Mouse (Mus musculus) stomach, embryonic 16.5 days (tissue): ENCODE results near the gene Tnxb. TPM values are rescaled to one million over a fixed set of nuclear protein-coding genes. Genes with fewer than 3 reads are reported as not detected.

Source experiments
- ATAC-seq: fragments of 200-750 bp; cut with Nextera tagmentation; 2 replicates; pipeline ENCODE4 v1.8.0; 2017; ENCODE audit warnings: moderate number of reproducible peaks, moderate TSS enrichment; ENCODE audit not compliant: insufficient read depth, low FRiP score
- H3K27ac ChIP-seq: fragments of 300-500 bp; sonication (generic); 2 replicates; pipeline ENCODE4 v1.5.1; 2014; ENCODE audit warnings: low read length
- H3K27me3 ChIP-seq: fragments of 300-500 bp; sonication (generic); 2 replicates; pipeline ENCODE4 v1.6.1; 2014; ENCODE audit warnings: low read length, control low read depth, mixed read lengths; ENCODE audit not compliant: control insufficient read depth, insufficient read depth
- H3K36me3 ChIP-seq: fragments of 300-500 bp; sonication (generic); 2 replicates; pipeline ENCODE4 v1.6.1; 2014; ENCODE audit warnings: low read length; ENCODE audit not compliant: control insufficient read depth, insufficient read depth
- H3K4me1 ChIP-seq: fragments of 300-500 bp; sonication (generic); 2 replicates; pipeline ENCODE4 v1.6.1; 2014; ENCODE audit warnings: low read length, control low read depth, mixed read lengths; ENCODE audit not compliant: control insufficient read depth, insufficient read depth
- H3K4me2 ChIP-seq: fragments of 300-500 bp; sonication (generic); 2 replicates; pipeline ENCODE4 v1.6.1; 2014; ENCODE audit warnings: low read depth, low read length, mixed read lengths
- H3K4me3 ChIP-seq: fragments of 300-500 bp; sonication (generic); replicated peaks from 2 replicates; pipeline ENCODE4 v1.5.1; 2014; ENCODE audit warnings: mild to moderate bottlenecking, low read length
- H3K9ac ChIP-seq: fragments of 300-500 bp; sonication (generic); 2 replicates; pipeline ENCODE4 v1.6.1; 2014; ENCODE audit warnings: low read length
- H3K9me3 ChIP-seq: fragments of 300-500 bp; sonication (generic); replicated peaks from 2 replicates; pipeline ENCODE4 v1.6.1; 2016; ENCODE audit warnings: low read length, control low read depth; ENCODE audit not compliant: control insufficient read depth
- WGBS: fragments of 180-500 bp; shearing (Covaris S2); extraction: QIAGEN DNeasy Blood & Tissue Kit; methylation state at CpG from one replicate; pipeline ENCODE4 v1.1.7; 2014; 5-methylcytosine and 5-hydroxymethylcytosine counted together
- polyA plus RNA-seq: library from polyadenylated mRNA; unstranded; fragments of >200 nt; fragmentation: Nextera tagmentation; extraction: Ambion mirVana; gene quantifications from 2 replicates; pipeline ENCODE4 v1.2.1, GENCODE M21; 2015

The Tnxb gene
- polyA plus RNA-seq, 1 experiment from 2014 or later: 1.8 TPM

DNA sequence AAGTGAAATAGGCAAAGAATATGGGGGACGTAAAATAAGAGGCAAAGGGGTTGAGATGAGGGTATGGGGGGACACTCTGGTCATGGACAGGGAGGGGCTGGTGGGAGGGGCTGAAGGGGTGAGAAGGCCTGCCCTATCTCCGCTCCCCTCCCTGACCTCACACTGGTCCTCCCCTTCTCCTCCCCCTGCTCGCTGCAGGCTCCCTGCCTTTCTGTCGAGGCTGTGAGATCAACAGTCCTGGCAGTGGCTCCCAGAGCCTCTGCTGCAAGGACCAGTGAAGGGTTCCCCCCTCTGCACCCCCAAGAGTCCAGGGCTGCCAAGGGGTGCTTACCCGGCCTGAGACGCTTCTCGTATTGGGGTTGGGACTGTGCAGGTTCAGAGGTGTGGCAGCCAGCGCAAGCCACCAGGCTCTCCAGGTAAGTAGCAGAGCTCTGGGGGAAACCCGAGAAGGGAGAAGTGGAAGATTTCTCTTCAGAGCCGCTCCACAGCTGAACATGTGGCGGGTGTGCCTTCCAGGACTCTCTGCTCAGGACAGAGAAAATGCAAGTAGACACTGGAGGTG is 10.0 kb upstream of the Tnxb start:
- Histone ChIP-seq H3K27ac (peak overlapping the region; percentile 66), H3K36me3 (no peaks in the 10 kb centered on the region), H3K4me1 (peaks cover 37% of the 10 kb centered on the region), H3K9me3 (no peaks in the 10 kb centered on the region), H3K4me3 (peak overlapping the region; percentile 27), H3K9ac (peak overlapping the region; percentile 59), H3K27me3 (no peaks in the 10 kb centered on the region), H3K4me2 (peak overlapping the region; percentile 48)
- WGBS: 24% methylated on average over 11 of the region's 11 CpGs
- ATAC-seq: no peak

DNA sequence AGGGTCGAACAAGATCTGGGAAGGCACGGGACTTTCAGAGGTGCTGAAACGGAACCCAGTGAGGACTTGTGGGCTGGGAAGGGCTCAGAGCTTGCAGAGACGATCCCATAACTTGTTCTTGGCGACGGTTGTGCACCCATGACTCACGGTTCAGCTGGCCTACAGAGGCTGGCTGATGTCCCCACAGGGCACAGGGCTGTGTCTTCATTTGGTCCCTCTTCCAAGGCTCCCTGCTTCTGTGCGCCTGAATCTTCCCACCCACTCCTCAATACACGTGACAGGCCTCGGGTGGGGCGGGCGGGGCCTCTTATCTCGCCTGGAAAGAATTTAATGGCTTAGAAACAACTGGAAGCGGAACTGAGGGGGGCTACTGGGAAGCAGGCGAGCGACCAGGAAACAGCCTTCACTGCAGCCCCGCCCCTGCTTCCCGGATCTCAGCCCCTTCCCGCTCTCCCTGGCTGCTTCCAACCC is 9.2 kb upstream of the Tnxb start:
- Histone ChIP-seq H3K9me3 (no peaks in the 10 kb centered on the region), H3K4me1 (peaks cover 30% of the 10 kb centered on the region), H3K4me2 (peak overlapping the region; percentile 48), H3K36me3 (no peaks in the 10 kb centered on the region), H3K4me3 (peak overlapping the region; percentile 27), H3K27me3 (no peaks in the 10 kb centered on the region), H3K9ac (peak overlapping the region; percentile 59), H3K27ac (peak overlapping the region; percentile 66)
- 2% methylated on average over 19 of the region's 19 CpGs for WGBS
- ATAC-seq: peak; percentile 38; the same call in 1 of the 2 replicates

DNA sequence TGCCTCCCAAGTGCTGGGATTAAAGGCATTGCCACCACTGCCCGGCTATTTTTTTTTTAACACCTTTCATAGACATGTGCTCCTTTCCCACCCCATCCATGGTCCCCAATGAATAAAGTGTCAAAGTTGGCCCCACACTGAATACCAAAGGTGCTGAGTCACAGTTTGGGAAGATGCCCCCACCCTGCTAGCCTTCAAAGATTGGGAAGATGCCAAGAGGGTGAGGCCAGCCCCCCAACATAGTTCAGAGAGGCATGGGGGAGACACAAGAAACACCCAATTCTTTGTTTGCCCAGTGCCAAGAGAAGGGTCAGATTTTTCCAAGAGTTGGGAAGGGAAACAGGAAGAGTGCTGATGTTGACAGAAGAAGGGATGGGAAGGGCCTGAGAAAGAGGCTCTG is 7.9 kb upstream of the Tnxb start:
- no peak overlapping the region for H3K4me2 ChIP-seq
- 86% methylated on average over 1 of the region's 1 CpGs for WGBS
- no peak for ATAC-seq
- no peak overlapping the region for H3K9ac ChIP-seq
- H3K9me3 ChIP-seq: no peaks in the 10 kb centered on the region
- peaks cover 21% of the 10 kb centered on the region for H3K4me1 ChIP-seq
- no peak overlapping the region for H3K4me3 ChIP-seq
- H3K27ac ChIP-seq: no peak overlapping the region
- no peaks in the 10 kb centered on the region for H3K27me3 ChIP-seq
- H3K36me3 ChIP-seq: no peaks in the 10 kb centered on the region

DNA sequence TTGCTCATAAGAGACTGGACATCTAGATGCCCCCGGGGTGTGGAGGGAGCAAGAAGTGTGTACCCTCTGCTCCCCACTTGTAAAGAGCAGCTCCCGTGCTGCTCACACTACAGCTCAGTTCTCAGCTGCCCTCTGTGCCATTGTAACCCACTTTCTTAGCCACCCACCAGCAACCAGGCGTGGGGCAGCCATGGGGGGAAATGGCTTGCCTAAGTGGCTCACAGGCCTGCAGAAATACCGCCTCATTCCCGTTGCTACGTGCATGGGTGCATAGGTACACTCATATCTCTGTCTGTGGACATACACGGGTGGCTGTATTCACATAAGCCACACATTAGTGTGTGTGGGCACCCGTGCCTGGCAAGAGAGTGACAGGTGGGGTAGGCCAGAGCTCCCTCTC is 7.4 kb upstream of the Tnxb start:
- Histone ChIP-seq H3K4me1 (peaks cover 21% of the 10 kb centered on the region), H3K9ac (no peak overlapping the region), H3K27ac (no peak overlapping the region), H3K4me3 (no peak overlapping the region), H3K9me3 (no peaks in the 10 kb centered on the region), H3K36me3 (no peaks in the 10 kb centered on the region), H3K4me2 (no peak overlapping the region), H3K27me3 (no peaks in the 10 kb centered on the region)
- WGBS: 87% methylated on average over 8 of the region's 8 CpGs
- no peak for ATAC-seq

DNA sequence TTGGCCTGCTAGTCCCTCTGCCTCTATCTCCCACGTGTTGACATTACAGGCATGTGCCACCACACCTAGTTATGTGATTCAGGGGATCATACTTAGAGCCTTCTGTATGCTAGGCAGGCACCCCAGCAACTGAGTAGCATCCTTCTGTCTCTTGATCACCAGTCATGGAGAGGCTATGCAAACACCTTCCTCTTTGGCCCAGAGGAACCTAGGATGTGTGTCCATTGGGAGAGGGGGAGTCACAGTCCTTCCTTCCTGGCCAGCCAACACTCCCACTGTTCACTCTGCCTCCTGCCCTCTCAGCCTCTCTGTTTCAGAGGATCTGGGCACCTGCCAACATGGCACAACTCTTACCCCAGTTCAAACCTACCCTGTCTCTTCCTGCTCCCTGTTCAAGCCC is 6.8 kb upstream of the Tnxb start:
- H3K9ac ChIP-seq: no peak overlapping the region
- 50% methylated on average over 1 of the region's 1 CpGs for WGBS
- no peaks in the 10 kb centered on the region for H3K27me3 ChIP-seq
- no peak overlapping the region for H3K4me2 ChIP-seq
- H3K36me3 ChIP-seq: no peaks in the 10 kb centered on the region
- H3K4me1 ChIP-seq: peaks cover 21% of the 10 kb centered on the region
- no peaks in the 10 kb centered on the region for H3K9me3 ChIP-seq
- H3K4me3 ChIP-seq: no peak overlapping the region
- H3K27ac ChIP-seq: no peak overlapping the region
- ATAC-seq: no peak

DNA sequence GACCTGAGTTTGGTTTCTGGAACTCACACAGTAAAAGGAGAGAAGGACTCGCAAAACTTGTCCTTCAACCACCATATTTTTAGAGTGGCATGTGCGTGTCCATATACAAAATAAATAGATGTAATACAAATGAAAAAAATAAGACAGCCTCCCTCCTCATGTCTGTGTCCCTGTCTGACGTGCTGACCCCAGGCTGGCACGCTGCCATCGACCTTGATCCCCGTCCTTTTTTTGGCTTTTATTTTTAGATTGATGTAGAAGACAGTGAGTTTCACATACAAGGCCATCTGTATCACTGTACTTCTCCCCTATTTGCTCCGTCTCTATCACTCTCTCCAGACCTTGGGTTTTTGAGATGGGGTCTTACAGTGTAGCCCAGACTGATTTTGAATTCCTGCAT is 5.9 kb upstream of the Tnxb start:
- 66% methylated on average over 7 of the region's 7 CpGs for WGBS
- H3K27ac ChIP-seq: no peak overlapping the region
- no peak for ATAC-seq
- no peaks in the 10 kb centered on the region for H3K27me3 ChIP-seq
- no peak overlapping the region for H3K9ac ChIP-seq
- H3K4me3 ChIP-seq: no peak overlapping the region
- H3K36me3 ChIP-seq: no peaks in the 10 kb centered on the region
- no peak overlapping the region for H3K4me2 ChIP-seq
- H3K9me3 ChIP-seq: no peaks in the 10 kb centered on the region
- H3K4me1 ChIP-seq: peaks cover 21% of the 10 kb centered on the region

DNA sequence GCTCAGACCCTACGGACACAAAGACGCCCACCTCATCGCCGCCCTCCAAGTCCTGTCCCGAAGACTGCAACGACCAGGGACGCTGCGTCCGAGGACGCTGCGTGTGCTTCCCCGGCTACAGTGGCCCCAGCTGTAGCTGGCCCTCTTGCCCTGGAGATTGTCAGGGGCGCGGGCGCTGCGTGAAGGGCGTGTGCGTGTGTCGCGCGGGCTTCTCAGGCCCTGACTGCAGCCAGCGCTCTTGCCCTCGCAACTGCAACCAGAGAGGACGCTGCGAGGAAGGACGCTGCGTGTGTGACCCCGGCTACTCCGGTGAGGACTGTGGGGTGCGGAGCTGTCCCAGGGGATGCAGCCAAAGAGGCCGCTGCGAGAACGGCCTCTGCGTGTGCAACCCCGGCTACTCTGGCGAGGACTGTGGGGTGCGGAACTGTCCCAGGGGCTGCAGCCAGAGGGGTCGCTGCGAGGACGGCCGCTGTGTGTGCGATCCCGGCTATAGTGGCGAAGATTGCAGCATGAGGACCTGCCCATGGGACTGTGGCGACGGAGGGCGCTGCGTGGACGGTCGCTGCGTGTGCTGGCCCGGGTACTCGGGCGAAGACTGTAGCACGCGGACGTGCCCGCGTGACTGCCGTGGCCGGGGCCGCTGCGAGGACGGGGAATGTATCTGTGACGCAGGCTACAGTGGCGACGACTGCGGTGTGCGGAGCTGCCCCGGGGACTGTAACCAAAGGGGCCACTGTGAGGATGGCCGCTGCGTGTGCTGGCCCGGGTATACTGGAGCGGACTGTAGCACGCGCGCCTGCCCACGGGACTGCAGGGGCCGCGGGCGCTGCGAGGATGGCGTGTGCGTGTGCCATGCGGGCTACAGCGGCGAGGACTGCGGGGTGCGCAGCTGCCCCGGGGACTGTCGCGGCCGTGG is 1.1 kb downstream of the Tnxb start:
- Histone ChIP-seq H3K9ac (peak overlapping the region; percentile 55), H3K27ac (no peak overlapping the region), H3K4me3 (peak overlapping the region; percentile 37), H3K27me3 (peaks cover 49% of the 10 kb centered on the region), H3K9me3 (no peaks in the 10 kb centered on the region), H3K4me2 (peak overlapping the region; percentile 48), H3K36me3 (no peaks in the 10 kb centered on the region), H3K4me1 (peaks cover 14% of the 10 kb centered on the region)
- WGBS: 13% methylated on average over 93 of the region's 93 CpGs
- ATAC-seq: peak; percentile 26; the same call in 1 of the 2 replicates

DNA sequence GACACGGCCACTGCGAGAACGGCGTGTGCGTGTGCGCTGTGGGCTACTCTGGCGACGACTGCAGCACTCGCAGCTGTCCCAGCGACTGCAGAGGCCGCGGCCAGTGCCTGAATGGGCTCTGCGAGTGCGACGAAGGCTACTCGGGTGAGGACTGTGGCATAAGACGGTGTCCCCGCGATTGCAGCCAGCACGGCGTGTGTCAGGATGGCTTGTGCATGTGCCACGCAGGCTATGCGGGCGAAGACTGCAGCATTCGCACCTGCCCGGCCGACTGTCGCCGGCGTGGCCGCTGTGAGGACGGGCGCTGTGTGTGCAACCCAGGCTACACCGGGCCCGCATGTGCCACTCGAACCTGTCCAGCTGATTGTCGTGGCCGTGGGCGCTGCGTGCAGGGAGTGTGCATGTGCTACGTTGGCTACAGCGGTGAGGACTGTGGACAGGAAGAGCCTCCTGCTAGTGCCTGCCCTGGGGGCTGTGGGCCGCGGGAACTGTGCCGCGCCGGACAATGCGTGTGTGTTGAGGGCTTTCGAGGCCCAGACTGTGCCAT is 2.0 kb downstream of the Tnxb start:
- no peak for ATAC-seq
- Histone ChIP-seq H3K9me3 (no peaks in the 10 kb centered on the region), H3K4me1 (peaks cover 14% of the 10 kb centered on the region), H3K4me2 (peak overlapping the region; percentile 48), H3K27me3 (peaks cover 49% of the 10 kb centered on the region), H3K9ac (peak overlapping the region; percentile 55), H3K27ac (no peak overlapping the region), H3K36me3 (no peaks in the 10 kb centered on the region), H3K4me3 (peak overlapping the region; percentile 37)
- WGBS: 32% methylated on average over 49 of the region's 49 CpGs

DNA sequence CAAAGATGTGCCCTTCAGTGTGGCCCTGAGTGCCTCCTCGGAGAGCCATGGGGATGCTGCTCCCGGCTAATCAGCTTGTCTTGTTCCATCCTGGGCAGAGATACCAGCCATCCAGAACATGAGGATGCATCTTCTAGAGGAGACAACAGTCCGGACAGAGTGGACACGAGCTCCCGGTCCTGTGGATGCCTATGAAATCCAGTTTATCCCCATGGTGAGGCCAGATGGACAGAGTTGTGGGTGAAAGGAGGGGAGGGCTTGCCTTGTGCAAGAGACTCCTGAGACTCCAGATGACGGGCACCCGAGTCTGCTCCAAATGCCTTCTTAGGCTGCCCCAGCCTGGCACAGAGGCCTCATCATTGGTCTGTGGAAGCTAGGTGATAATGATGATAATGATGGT is 2.8 kb downstream of the Tnxb start:
- Histone ChIP-seq H3K4me2 (no peak overlapping the region), H3K9ac (no peak overlapping the region), H3K4me1 (peaks cover 14% of the 10 kb centered on the region), H3K27me3 (peaks cover 49% of the 10 kb centered on the region), H3K27ac (no peak overlapping the region), H3K36me3 (no peaks in the 10 kb centered on the region), H3K9me3 (no peaks in the 10 kb centered on the region), H3K4me3 (no peak overlapping the region)
- WGBS: 85% methylated on average over 7 of the region's 7 CpGs
- ATAC-seq: no peak
